Mouse (Mus musculus) neutrophil, adult 5-6 weeks (primary cell): Measurements from ENCODE around the gene Polg2. TPM values are rescaled to one million over a fixed set of nuclear protein-coding genes. Genes with fewer than 3 reads are reported as not detected.
A peak's percentile ranks its signal among the peaks of the same experiment; 100 is the strongest.
"Not testable (repeated sequence)": the region's sequence is repeated elsewhere in the genome, so short reads cannot be mapped to it uniquely, and the experiment has no call there.

ENCODE experiments used
- ATAC-seq: fragments of 151-379, 151-347 bp; 2 replicates; pipeline ENCODE4 v1.8.0; 2017; ENCODE audit warnings: mild to moderate bottlenecking, moderate TSS enrichment; ENCODE audit not compliant: insufficient number of reproducible peaks, poor library complexity, low FRiP score, severe bottlenecking; ENCODE audit errors: extremely low read depth
- total RNA-seq: library from RNA; stranded (forward); fragments of 200-1000 nt; gene quantifications from 2 replicates; pipeline ENCODE4 v1.2.3, GENCODE M21; 2017

Polg2 gene
- total RNA-seq: 83.1 and 88.6 TPM in 2 replicates

DNA sequence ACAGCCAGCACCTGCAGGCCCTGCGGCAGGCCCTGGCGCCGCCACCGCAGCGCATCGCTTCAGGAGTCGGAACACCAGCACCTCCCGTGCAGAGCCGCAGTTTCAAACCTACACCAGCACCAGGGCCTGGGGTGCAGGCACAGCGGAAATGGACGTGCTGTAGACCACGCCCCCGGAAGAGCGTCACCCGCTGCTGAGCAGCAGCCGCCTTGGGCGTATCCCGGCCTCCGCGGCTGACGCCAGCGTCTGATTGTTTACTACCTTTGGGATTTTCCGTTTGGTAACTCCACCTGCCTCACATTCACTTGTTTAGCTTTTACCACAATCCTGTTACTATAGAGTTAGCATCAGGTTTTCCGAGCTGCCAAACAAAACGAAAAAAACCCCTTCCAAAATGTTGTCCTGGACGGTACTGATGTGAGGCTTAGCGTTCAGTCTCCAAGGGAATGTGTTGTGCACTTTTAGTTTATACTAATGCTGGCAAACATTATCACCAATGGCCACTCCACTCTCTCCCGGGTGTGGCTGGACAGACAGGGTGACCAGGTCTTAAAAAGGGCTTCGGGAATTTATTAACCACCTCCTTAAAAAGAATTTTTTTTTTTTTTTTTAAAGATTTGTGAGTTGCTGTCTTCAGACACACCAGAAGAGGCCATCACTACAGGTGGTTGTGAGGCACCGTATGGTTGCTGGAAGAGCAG is at the start of gene Polg2:
Gene Polg2 (minus strand): TSS at position 150 of the 701 bp plus-strand sequence.
- ATAC-seq: peak; percentile 81

DNA sequence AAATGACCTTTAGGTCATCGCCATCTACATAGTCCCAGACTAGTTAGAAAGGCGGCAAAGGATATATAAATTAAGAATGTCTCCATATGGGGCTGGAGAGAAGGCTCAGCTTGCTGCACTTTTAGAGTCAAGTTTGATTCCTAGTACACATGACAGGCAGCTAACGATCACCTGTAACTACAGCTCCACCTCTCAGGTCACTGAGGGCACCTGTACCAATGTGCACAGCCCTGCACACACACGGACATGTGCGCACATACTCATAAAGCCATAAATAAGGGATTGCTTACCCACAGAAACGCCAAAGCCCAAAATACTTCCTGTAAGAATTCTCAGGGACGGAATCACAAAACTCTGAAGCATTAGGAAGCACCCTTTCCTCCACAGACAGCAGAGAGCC is 48.7 kb upstream of the Polg2 start:
- no peak for ATAC-seq

DNA sequence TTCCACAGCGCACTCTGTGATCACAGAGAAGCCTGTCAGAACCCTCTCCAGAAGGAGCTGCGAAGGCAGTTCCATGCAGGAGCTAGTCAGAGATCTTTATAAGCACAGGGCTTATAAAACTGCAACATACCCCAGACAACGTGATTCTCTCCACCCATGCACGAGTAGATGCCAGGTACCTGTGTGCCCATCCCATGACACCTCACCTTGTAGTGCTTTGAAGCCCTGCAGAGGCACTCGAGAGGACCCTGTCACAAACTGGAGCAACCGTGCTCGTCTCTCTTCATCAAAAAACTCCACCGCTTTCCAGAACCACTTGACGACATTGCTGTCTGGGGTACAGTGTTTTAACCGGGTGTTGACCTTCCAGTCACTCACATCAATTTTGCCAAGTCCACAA is 45.1 kb upstream of the Polg2 start:
- no peak for ATAC-seq

DNA sequence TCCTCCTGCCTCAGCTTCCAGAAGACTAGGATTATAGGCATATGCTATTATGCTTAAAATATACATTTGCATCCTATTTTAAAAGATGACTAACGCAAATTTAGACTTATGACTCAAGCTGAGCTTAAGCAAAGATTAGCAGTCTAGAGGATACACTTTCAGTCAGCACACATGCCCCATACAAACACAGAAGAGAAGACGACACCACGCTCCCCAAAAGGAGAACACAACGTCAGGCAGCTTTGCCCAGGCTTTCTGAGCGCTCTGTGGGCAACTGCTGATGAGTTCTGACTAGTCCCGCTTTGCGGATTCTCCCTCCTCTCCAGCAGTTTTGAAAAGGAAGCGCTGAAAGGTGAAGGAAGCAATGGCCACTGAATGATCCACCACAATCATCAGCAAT is 44.4 kb upstream of the Polg2 start:
- ATAC-seq: no peak

DNA sequence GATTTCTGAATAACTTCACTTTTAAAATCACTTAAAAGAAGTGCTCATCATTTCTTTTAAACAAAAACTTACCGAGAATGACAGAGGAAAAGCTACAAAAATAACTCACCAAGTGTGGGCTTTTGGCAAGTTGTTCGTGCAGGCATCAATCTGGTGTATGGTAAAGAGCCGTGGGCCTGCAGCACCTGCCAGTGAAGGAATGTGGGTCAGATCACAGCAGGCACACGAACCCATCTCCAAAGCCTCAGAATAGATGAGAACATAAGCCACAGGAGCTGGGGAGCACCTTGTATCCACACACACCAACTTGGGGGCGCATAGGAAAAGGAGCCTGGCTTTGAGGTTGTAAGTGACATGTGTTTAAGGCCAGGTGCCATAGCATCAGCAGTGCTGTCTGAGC is 43.6 kb upstream of the Polg2 start:
- no peak for ATAC-seq

DNA sequence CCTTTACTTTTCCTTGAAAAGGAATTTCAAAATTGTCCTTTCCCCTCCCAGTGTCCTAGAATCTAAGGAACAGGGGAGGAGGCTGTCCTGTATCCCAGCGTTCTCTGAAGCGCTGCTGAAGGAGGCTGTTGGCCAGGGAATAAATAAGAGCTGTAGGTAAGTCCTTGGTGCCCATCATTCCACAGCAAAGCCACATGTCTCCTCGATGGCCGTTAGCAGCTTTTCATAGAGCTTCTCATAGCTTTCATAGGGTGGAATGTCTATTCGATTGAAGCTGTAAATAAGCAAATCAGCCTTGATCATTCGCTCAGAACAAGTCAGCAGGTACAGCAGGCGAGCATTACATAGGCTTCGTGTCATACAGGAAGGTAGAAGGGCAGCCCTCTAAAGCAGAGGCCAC is 43.2 kb upstream of the Polg2 start:
- no peak for ATAC-seq

DNA sequence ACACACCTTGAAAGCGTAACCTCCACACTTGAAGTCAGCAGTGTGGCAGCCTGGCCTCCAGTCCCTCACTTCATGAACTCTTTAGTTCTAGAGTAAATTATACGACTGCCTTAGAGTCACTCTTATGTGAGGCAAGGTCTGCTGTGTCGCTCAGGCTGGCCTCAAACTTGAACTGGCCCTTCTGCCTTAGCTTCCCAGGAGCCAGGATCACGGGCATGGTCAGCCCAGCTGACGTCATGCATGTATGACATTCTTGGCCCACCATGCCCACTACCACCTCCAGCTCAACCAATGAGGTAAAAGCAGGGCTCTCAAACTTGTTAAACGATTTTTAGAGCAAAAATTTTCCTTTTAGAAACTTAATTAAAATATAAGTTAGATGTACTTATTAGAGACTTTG is 42.1 kb upstream of the Polg2 start:
- ATAC-seq: no peak

DNA sequence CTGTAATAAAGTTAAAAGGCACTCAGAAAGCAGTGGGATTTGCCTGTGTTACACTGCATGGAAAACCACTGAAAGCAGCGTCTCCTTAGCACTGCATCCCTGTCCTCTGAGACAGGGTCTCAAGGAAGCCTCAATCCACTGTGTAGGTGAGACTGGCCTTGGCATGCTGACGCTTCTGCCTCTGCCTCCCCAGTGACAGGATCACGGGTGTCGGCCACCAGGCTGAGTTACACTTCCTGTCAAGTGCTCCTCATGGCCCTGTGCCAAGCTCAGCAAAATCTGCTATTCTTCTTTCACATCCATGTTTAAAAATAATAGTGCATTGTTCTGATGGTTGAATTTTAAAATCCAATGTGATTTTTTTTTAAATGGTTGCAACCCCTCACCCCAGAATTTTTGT is 41.6 kb upstream of the Polg2 start:
- ATAC-seq: no peak

DNA sequence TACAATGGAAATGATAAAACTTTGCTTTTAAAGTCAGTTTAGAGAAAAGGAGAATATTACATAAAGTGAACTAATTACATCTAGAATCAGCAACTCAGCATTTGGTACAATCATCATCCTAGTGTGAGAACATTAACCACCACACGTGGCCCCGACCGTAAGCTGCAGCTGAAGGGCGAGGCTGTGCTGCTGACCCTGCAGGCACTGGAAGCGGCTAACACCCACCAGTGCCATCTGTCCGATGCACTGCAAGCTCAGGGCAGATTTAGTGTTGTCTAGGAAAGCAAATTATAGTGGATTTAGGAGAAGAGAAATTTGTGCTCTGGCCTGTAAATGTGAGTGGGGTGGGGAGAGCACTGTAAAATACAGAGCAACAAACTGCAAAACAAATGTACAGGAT is 40.9 kb upstream of the Polg2 start:
- no peak for ATAC-seq

DNA sequence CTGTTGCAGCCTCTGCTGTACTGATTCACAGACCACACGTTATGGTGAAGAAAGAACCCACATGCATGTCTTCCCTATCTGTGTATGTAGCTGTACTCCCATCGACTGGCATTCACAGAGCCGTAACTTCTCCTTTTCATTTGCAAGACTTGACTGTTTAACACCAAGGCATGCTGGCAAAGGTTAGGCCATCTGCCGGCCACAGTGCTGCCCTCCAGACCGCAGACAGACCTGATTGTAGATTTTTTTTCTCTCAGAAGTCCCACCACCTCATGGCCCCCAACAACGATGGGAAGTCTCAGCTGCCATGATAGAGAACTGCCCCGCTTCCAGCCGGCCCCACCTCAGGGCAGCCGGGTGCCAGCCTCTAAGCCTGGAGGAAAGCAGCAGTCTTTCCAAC is 40.3 kb upstream of the Polg2 start:
- ATAC-seq: 0 out of 2 replicates have a peak, but pooled peaks have one; percentile 14

DNA sequence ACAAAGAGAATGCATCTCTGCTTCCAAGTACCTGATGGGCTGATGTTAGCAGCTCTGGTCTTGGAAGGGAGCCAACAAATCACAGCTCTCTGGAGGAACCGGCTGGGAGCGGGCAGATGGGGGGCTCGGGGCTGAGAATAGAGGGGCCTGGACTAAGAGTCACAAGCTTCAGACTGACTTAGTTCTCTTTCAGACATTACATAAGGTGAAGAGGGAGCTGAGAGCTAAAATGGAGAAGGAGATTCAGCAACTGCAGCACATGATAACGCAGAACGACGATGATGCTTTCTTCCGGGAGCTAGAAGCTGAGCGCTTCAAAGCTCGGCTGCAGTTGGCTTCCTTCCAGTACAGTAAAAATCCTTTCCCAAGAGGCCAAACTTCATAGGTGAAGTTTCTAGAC is 39.0 kb upstream of the Polg2 start:
- ATAC-seq: no peak

DNA sequence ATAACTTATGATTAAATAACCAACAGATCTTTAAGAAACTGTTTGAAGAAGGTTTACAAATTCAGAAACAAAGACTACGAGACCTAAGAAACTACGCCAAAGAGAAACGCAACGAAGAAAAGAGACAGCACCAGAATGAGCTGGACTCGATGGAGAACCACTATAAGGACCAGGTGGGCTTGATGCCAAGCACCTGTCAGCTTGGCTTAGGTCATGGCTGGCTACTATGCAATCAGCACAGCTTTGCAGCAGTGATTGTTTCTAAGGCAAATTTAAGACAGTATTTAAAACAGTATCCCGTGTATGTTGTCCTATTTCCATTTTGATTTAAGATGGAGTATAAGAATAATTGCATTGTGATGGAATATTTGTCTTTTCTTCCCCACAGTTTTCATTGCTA is 38.5 kb upstream of the Polg2 start:
- no peak for ATAC-seq

DNA sequence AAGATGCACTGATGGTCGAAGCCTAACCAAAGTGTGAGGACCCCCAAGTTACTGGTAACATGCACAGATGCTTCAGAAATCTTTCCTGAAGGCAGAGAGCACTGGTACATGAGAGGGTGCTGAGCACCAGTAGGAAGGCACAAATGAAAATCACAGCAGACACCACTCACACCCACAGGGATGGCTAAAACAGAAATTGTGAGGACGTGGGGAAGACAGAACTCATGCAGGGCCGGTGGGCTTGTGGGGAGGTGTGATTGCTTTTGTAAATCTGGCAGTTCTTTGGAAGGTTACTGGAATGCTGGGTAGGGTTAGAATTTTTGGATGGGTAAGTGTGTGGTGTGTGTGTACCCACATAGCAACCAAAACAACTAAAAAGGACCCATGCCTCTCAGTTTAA is 37.8 kb upstream of the Polg2 start:
- no peak for ATAC-seq

DNA sequence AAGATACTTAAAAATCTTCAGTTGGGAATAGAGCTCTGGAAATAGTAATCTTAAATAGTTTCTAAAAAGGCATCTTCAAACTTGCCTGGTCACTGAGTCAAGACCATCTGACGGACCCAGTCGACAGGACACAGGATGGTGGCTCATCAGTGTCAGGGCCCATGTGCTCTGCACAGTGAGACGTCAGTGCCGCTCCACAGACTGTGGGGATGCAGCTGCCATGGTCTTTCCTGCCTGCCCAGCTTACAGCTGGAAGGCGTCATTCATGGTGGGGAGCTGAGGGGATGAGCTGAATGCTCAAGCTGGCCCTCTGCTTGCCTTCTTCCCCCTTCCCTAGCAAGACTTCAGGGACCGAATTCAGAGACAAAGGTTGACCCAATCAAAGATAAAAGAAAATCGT is 37.0 kb upstream of the Polg2 start:
- ATAC-seq: no peak

DNA sequence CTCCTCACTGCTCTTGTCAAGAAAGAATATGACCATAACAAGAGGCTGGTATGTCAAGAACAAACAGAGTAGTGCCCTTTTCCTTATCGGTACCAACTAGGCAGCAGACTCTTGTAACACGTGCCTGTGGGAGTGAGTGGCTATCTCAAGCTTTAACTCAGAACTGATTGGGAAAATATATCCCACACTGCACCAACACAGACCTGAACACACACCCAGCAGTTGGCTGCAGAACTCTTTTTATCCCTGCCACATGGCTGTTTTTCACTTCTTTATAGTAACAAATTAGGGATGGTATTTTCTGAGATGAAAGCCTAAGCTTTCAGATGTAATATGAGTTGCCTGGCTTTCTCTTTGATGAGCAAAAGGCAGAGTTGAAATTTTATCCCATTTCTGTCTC is 36.4 kb upstream of the Polg2 start:
- ATAC-seq: no peak

DNA sequence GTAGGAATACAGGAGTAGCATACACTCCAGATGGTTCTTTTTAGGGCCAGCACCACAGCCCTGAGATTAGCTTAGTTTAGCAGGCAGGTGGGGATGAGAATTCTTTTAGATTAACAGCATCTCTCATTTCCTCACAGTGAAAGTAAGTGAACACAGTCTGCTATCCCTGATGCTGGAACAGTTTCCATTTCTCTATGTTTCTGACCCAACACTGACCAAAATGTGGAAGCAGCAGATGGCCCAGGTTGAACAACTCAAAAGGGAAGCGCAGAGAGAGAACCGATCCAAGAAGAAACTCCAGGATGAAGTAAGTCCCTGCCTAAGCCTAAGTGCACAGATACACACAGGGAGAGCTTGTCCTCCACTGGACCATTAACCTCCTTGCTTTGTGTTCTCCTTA is 36.0 kb upstream of the Polg2 start:
- ATAC-seq: no peak

DNA sequence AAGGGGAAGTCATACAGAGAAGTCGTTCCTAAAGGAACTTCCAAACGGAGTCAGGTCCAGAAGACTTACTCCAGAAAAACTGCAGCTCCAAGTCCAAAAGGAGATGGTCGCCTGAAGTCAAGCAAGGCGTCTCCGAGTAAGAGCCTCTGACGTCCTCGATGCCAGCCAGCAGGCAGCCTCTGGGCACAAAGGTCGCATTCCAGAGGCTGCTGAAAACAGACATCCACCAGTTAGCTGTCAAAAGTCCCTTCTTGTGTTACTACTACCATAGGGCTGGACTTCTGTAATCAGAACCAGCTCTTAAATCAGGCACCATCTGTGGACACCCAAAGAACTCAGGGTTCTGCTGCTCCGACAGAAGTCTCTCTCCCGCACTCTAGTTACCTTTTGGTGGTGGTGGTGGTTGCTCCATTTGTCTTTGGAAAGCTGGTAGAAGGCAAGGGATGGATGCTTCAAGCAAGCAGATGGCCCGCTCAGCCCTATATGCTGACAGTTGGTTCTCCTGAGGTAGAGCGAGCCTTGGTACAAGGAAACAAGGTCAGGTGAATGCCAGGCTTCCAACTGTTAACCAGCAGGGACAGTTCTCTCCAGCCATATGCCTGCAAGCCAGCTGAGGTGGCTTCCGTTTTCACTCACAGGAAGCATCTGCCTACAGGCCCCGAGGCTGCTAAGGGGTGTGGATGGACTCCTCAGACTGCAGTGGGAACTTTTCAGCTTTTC is 35.4 kb upstream of the Polg2 start:
- ATAC-seq: no peak

DNA sequence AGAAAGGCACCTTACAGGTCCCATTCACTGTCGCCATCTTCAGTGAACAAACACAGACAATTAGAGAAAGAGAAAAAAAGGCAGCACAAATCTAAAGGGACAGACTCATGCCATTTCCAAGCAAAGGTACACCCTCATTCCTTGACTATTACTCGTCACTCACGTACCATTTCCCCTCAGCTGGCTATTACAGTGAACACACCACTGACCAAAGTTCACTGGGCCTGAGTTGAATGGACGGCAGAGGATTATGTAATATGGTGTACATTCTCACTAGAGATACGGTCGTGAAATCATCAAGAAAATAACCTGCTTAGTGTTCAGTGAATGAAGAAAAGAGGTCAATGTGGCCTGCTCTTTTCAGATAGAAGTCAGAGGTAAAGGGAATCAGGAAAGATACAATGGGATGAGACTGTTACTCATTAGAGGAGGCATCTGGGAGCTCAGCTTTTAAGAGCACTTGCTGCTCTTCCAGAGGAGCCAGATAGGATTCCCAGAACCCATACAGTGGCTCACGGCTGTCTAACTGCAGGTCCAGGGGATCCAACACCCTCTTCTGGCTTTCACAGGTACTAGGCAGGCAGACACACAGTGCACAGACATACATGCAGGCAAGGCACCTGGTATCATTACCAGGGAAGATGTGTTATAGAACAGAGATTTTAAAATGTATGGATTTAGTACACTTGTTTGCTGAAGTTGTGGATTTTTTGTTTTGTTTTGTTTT is 33.2 kb upstream of the Polg2 start:
- no peak for ATAC-seq

DNA sequence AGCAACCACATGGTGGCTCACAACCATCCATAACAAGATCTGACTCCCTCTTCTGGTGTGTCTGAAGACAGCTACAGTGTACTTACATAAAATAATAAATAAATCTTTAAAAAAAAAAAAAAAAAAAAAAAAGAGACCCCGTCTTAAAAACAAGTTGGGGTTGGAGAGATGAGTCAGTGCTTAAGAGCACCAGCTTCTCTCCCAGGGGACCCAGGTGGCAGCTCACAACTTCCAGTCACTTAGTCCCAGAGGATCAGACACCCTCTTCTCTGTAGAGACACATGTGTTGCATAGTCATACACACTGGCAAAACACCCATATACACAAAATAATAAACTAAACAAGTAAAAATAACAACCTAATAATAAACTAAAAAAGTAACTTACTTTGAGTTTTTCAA is 28.1 kb upstream of the Polg2 start:
- not testable (repeated sequence) for ATAC-seq

DNA sequence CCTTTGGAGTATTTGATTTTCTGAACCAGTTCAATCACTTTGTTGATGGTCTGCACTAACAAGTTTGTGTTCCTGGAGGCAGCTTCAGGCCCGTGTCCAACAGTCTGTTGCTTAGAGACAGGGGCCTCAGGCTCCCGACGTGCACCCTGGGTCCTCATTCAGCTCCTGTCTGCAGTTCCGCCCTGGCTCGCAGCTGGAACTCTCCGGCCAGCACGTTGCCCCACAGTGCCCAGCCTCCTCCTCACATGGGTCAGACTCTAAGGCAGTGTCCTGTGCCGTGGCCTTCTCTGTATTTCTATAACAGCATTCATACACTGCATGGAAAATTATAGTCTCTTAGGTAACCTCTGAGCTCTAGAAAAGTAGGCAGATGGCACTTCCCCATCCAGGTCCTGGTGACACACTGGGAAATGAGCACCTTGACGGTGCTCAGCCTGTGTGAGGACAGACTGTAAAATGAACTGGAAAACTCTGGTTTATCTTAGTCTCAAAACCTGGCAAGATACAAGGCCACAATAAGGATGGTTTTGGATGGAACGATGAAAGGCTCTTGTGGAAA is 22.8 kb upstream of the Polg2 start:
- no peak for ATAC-seq
